Mouse (Mus musculus): ENCODE data around the gene Igfbp2. TPM values are rescaled to one million over a fixed set of nuclear protein-coding genes. Genes with fewer than 3 reads are reported as not detected.

Gene Igfbp2
- polyA plus RNA-seq, 1 experiment from 2014 or later: 790 TPM

GRCm38 (mm10) chr1:72856209-72856909 lies 32.1 kb downstream of the Igfbp2 start:
- Histone ChIP-seq H3K36me3 (peaks cover 41% of the 10 kb centered on the region), H3K4me3 (replicated peaks) (no peak overlapping the region), H3K4me2 (replicated peaks) (no peak overlapping the region), H3K27ac (replicated peaks) (no peak overlapping the region), H3K9me3 (replicated peaks) (no peaks in the 10 kb centered on the region), H3K27me3 (no peaks in the 10 kb centered on the region), H3K4me1 (peaks cover 8% of the 10 kb centered on the region), H3K9ac (no peak overlapping the region)
- 78% methylated on average over 19 of the region's 19 CpGs for WGBS
- peak; percentile 42 for ATAC-seq (ENCODE audit: insufficient number of reproducible peaks, low FRiP score, low TSS enrichment, low read depth)

- WGBS: 83% methylated on average over 7 of the region's 7 CpGs
- H3K36me3 ChIP-seq: peaks cover 43% of the 10 kb centered on the region
- no peak overlapping the region for H3K4me3 ChIP-seq (replicated peaks)
- no peak overlapping the region for H3K4me2 ChIP-seq (replicated peaks)
- ATAC-seq (ENCODE audit: insufficient number of reproducible peaks, low FRiP score, low TSS enrichment, low read depth): peak; percentile 12; the same call in 1 of the 2 replicates
- H3K9me3 ChIP-seq (replicated peaks): no peaks in the 10 kb centered on the region
- H3K27me3 ChIP-seq: no peaks in the 10 kb centered on the region
- H3K4me1 ChIP-seq: peaks cover 8% of the 10 kb centered on the region
- H3K27ac ChIP-seq (replicated peaks): no peak overlapping the region
- no peak overlapping the region; the same call in 1 of the 2 replicates for H3K9ac ChIP-seq
Measured at GRCm38 (mm10) chr1:72857142-72857541, 32.8 kb downstream of the Igfbp2 start.

GRCm38 (mm10) chr1:72857631-72858030 lies 33.3 kb downstream of the Igfbp2 start:
- H3K4me1 ChIP-seq: peaks cover 8% of the 10 kb centered on the region
- no peak overlapping the region for H3K4me2 ChIP-seq (replicated peaks)
- no peaks in the 10 kb centered on the region for H3K9me3 ChIP-seq (replicated peaks)
- WGBS: 63% methylated on average over 5 of the region's 5 CpGs
- H3K36me3 ChIP-seq: peaks cover 44% of the 10 kb centered on the region
- H3K4me3 ChIP-seq (replicated peaks): no peak overlapping the region
- ATAC-seq (ENCODE audit: insufficient number of reproducible peaks, low FRiP score, low TSS enrichment, low read depth): no peak
- H3K27ac ChIP-seq (replicated peaks): no peak overlapping the region
- no peak overlapping the region for H3K9ac ChIP-seq
- no peaks in the 10 kb centered on the region for H3K27me3 ChIP-seq

- ATAC-seq (ENCODE audit: insufficient number of reproducible peaks, low FRiP score, low TSS enrichment, low read depth): no peak
Measured at GRCm38 (mm10) chr1:72858286-72858685, 34.0 kb downstream of the Igfbp2 start.

GRCm38 (mm10) chr1:72858874-72859273 lies 34.6 kb downstream of the Igfbp2 start:
- Histone ChIP-seq H3K27me3 (no peaks in the 10 kb centered on the region), H3K4me2 (replicated peaks) (no peak overlapping the region), H3K4me1 (peaks cover 8% of the 10 kb centered on the region), H3K4me3 (replicated peaks) (no peak overlapping the region), H3K36me3 (peaks cover 56% of the 10 kb centered on the region), H3K27ac (replicated peaks) (no peak overlapping the region), H3K9me3 (replicated peaks) (no peaks in the 10 kb centered on the region), H3K9ac (no peak overlapping the region)
- no peak for ATAC-seq (ENCODE audit: insufficient number of reproducible peaks, low FRiP score, low TSS enrichment, low read depth)
- 76% methylated on average over 5 of the region's 5 CpGs for WGBS

More at GRCm38 (mm10) chr1:72858286-72858685, 34.0 kb downstream of the Igfbp2 start:
- Histone ChIP-seq H3K27ac (replicated peaks) (no peak overlapping the region), H3K9me3 (replicated peaks) (no peaks in the 10 kb centered on the region), H3K4me3 (replicated peaks) (no peak overlapping the region), H3K36me3 (peaks cover 50% of the 10 kb centered on the region), H3K9ac (no peak overlapping the region), H3K27me3 (no peaks in the 10 kb centered on the region), H3K4me2 (replicated peaks) (no peak overlapping the region), H3K4me1 (peaks cover 8% of the 10 kb centered on the region)
- WGBS: 81% methylated on average over 9 of the region's 9 CpGs

- H3K9ac ChIP-seq: no peak overlapping the region
- no peak overlapping the region for H3K4me3 ChIP-seq (replicated peaks)
- no peak overlapping the region for H3K4me2 ChIP-seq (replicated peaks)
- peaks cover 3% of the 10 kb centered on the region; the same call in 1 of the 2 replicates for H3K4me1 ChIP-seq
- H3K27me3 ChIP-seq: no peaks in the 10 kb centered on the region
- ATAC-seq (ENCODE audit: insufficient number of reproducible peaks, low FRiP score, low TSS enrichment, low read depth): no peak
- H3K27ac ChIP-seq (replicated peaks): no peak overlapping the region
- H3K9me3 ChIP-seq (replicated peaks): no peaks in the 10 kb centered on the region
- 91% methylated on average over 9 of the region's 9 CpGs for WGBS
- H3K36me3 ChIP-seq: peaks cover 56% of the 10 kb centered on the region
Measured at GRCm38 (mm10) chr1:72859963-72860362, 35.7 kb downstream of the Igfbp2 start.

GRCm38 (mm10) chr1:72860502-72860901 lies 36.2 kb downstream of the Igfbp2 start:
- 73% methylated on average over 2 of the region's 2 CpGs for WGBS
- Histone ChIP-seq H3K4me1 (peaks cover 7% of the 10 kb centered on the region; the same call in 1 of the 2 replicates), H3K4me3 (replicated peaks) (no peak overlapping the region), H3K27me3 (no peaks in the 10 kb centered on the region), H3K36me3 (peaks cover 56% of the 10 kb centered on the region), H3K9ac (no peak overlapping the region), H3K4me2 (replicated peaks) (no peak overlapping the region), H3K27ac (replicated peaks) (no peak overlapping the region), H3K9me3 (replicated peaks) (no peaks in the 10 kb centered on the region)
- no peak for ATAC-seq (ENCODE audit: insufficient number of reproducible peaks, low FRiP score, low TSS enrichment, low read depth)

GRCm38 (mm10) chr1:72861702-72862101 lies 37.4 kb downstream of the Igfbp2 start:
- no peak overlapping the region for H3K27ac ChIP-seq (replicated peaks)
- peaks cover 61% of the 10 kb centered on the region for H3K36me3 ChIP-seq
- peaks cover 19% of the 10 kb centered on the region; the same call in 1 of the 2 replicates for H3K4me1 ChIP-seq
- H3K27me3 ChIP-seq: no peaks in the 10 kb centered on the region
- no peak for ATAC-seq (ENCODE audit: insufficient number of reproducible peaks, low FRiP score, low TSS enrichment, low read depth)
- H3K9ac ChIP-seq: no peak overlapping the region
- no peak overlapping the region for H3K4me2 ChIP-seq (replicated peaks)
- no peaks in the 10 kb centered on the region for H3K9me3 ChIP-seq (replicated peaks)
- no peak overlapping the region for H3K4me3 ChIP-seq (replicated peaks)
- WGBS: 57% methylated on average over 2 of the region's 2 CpGs

GRCm38 (mm10) chr1:72862248-72862647 lies 37.9 kb downstream of the Igfbp2 start:
- no peak overlapping the region for H3K27ac ChIP-seq (replicated peaks)
- WGBS: 73% methylated on average over 21 of the region's 21 CpGs
- H3K36me3 ChIP-seq: peaks cover 61% of the 10 kb centered on the region
- no peak overlapping the region for H3K4me2 ChIP-seq (replicated peaks)
- no peak overlapping the region for H3K9ac ChIP-seq
- H3K9me3 ChIP-seq (replicated peaks): no peaks in the 10 kb centered on the region
- no peak overlapping the region for H3K4me3 ChIP-seq (replicated peaks)
- peaks cover 20% of the 10 kb centered on the region for H3K4me1 ChIP-seq
- H3K27me3 ChIP-seq: no peaks in the 10 kb centered on the region
- ATAC-seq (ENCODE audit: insufficient number of reproducible peaks, low FRiP score, low TSS enrichment, low read depth): no peak

- H3K27me3 ChIP-seq: no peaks in the 10 kb centered on the region
- WGBS: 86% methylated on average over 8 of the region's 8 CpGs
Measured at GRCm38 (mm10) chr1:72863692-72864091, 39.4 kb downstream of the Igfbp2 start.

GRCm38 (mm10) chr1:72864272-72864671 lies 40.0 kb downstream of the Igfbp2 start:
- no peak overlapping the region for H3K9ac ChIP-seq
- no peak for ATAC-seq (ENCODE audit: insufficient number of reproducible peaks, low FRiP score, low TSS enrichment, low read depth)
- 75% methylated on average over 3 of the region's 3 CpGs for WGBS

More at GRCm38 (mm10) chr1:72863692-72864091, 39.4 kb downstream of the Igfbp2 start:
- Histone ChIP-seq H3K9me3 (replicated peaks) (no peaks in the 10 kb centered on the region), H3K36me3 (peaks cover 55% of the 10 kb centered on the region), H3K27ac (replicated peaks) (no peak overlapping the region), H3K4me3 (replicated peaks) (no peak overlapping the region), H3K4me1 (peaks cover 29% of the 10 kb centered on the region), H3K9ac (no peak overlapping the region), H3K4me2 (replicated peaks) (no peak overlapping the region)
- ATAC-seq (ENCODE audit: insufficient number of reproducible peaks, low FRiP score, low TSS enrichment, low read depth): no peak

GRCm38 (mm10) chr1:72865900-72866299 lies 41.6 kb downstream of the Igfbp2 start:
- H3K27me3 ChIP-seq: no peaks in the 10 kb centered on the region
- no peak overlapping the region for H3K4me2 ChIP-seq (replicated peaks)
- H3K4me3 ChIP-seq (replicated peaks): no peak overlapping the region
- ATAC-seq (ENCODE audit: insufficient number of reproducible peaks, low FRiP score, low TSS enrichment, low read depth): no peak
- no peaks in the 10 kb centered on the region for H3K9me3 ChIP-seq (replicated peaks)
- 0 out of 2 replicates have a peak overlapping the region, but pooled peaks have one; percentile 22 for H3K27ac ChIP-seq (replicated peaks)
- 25% methylated on average over 6 of the region's 6 CpGs for WGBS
- H3K36me3 ChIP-seq: peaks cover 33% of the 10 kb centered on the region
- no peak overlapping the region for H3K9ac ChIP-seq
- peaks cover 51% of the 10 kb centered on the region for H3K4me1 ChIP-seq

More at GRCm38 (mm10) chr1:72864272-72864671, 40.0 kb downstream of the Igfbp2 start:
- H3K36me3 ChIP-seq: peaks cover 49% of the 10 kb centered on the region
- no peaks in the 10 kb centered on the region for H3K27me3 ChIP-seq
- H3K4me1 ChIP-seq: peaks cover 34% of the 10 kb centered on the region
- H3K27ac ChIP-seq (replicated peaks): no peak overlapping the region
- no peaks in the 10 kb centered on the region for H3K9me3 ChIP-seq (replicated peaks)
- no peak overlapping the region for H3K4me2 ChIP-seq (replicated peaks)
- no peak overlapping the region for H3K4me3 ChIP-seq (replicated peaks)

All from embryonic facial prominence, embryonic 15.5 days (tissue).